Mouse (Mus musculus) heart, postnatal 10 days (tissue): Measurements from ENCODE around the gene Zdhhc1. TPM values are rescaled to one million over a fixed set of nuclear protein-coding genes. Genes with fewer than 3 reads are reported as not detected.

Experiments
- DNase-seq, 2 experiments: peaks; one replicate each; pipeline ENCODE4 v3.0.0; 2021
- intact Hi-C: fragments of 180-260 bp; cut with DNase I; formaldehyde crosslinking; loops from one replicate; pipeline ENCODE4 v1.15.1; 2025
- total RNA-seq, 2 experiments: library from RNA; stranded (reverse); gene quantifications; 2 replicates each; pipeline ENCODE4 v1.2.3; 2021

Zdhhc1 gene
- total RNA-seq, 2 experiments from 2014 or later, result 14.8 to 16.8 TPM

GRCm38 (mm10) chr8:105518436-105519313, 22.0 kb upstream of the Zdhhc1 start, which contains the start of gene Hsd11b2:
Gene Hsd11b2, plus strand, starts transcription at chr8:105518755.
- DNase-seq, result peak in 1 of 2 experiments; percentile 60
- intact Hi-C loops, result no loop called here

GRCm38 (mm10) chr8:105517346-105517745, 20.6 kb upstream of the Zdhhc1 start:
- DNase-seq, result no peak
- intact Hi-C loops, result loop anchor here (2.0 kb wide), 1 partner anchor 33 kb away; no protein-coding TSS in a partner anchor

DNA sequence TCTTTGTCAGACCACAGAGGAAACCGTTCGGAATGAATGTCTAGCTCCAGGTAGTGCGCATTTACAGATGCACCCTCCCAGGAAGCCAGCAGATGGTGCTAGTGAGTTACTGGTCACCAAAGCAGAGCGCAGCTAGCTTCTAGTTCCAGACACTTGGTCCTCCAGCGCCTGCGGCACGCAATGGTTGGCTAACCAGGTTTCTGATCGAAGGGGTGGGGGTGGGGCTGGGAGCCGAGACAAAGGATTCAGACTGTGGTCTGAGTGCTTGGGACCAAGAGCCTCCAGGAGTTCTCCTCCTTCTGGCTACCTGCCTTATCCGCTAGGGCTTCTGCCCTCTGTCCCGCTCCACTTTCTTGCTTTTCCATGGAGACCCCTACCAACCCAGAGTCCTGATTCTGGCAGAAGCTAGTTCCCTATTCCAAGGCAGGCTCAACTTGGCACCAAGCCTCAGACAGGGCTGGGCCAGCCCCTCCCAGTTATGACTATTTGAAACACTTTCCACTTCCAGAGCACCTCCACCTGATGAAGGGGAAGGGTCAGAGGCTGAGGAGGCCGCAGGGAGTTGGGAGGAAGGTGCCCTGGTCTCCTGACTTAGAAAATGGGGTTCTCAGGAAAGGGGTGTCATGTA, 19.4 kb upstream of the Zdhhc1 start:
- peak; percentile 84 to 88 for DNase-seq
- intact Hi-C loops, result loop anchor here (1.0 to 2.0 kb wide), 3 partner anchors 18 to 38 kb away; no protein-coding TSS in a partner anchor

DNA sequence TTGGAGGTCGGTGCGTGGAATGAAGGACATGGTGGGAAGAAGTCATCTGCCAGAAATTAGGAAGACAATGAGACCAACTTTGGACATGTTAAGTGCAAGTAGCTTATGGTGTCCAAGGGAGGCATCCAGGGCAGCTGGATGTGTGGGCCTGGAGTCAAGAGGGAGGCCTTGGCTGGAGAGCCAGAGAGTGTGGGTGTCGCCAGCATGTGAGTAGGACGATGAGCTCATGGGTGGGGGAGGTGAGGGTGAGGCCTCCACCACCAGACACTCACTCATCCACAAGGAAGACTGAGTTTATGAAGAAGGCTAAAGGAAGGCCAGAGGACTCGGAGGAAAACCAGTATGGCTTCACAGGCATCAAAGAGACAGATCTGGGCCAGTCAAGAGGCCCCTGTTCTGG, 18.0 kb upstream of the Zdhhc1 start:
- peak; percentile 70 to 76 for DNase-seq
- intact Hi-C loops, result no loop called here

- intact Hi-C loops, result no loop called here
These were observed 17.5 kb upstream of the Zdhhc1 start for GRCm38 (mm10) chr8:105514194-105514593.

DNA sequence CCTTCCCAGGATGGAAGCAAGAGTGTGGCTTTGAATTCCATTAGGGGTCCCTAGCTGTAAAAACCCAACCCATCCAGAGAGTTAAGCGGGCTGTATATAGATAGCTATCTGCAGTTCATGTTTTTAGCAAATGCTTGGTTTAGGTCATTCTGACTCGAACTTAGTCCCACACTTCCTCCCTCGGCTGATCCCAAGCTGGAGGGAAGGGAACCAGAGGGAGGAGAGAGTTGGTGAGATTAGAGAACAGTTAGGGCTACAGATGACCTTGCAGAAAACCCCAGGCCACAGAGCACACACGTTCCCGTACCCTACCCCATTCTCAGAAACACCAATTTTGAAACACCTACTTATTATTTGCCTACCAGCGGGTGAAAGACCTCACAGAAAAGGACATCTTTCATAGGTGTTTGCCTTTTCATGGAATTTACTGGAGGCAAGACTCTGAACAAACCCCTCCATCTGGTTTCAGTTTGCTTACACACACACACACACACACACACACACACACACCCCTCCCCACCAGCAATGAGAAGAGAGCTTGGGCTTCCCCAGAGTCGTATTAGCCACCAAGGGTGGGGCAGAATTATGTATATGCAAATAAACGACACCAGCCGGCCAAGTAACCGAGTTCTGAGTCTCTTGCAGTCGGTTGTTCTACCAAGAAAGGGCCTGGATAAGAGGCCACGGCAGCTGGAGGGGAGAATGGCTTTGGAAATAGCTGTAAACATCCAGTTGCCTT, 13.5 kb upstream of the Zdhhc1 start:
- intact Hi-C loops, result no loop called here
- DNase-seq, result no peak

More at GRCm38 (mm10) chr8:105514194-105514593, 17.5 kb upstream of the Zdhhc1 start:
- no peak for DNase-seq

GRCm38 (mm10) chr8:105508758-105509157, 12.1 kb upstream of the Zdhhc1 start:
- no peak for DNase-seq
- intact Hi-C loops, result no loop called here

DNA sequence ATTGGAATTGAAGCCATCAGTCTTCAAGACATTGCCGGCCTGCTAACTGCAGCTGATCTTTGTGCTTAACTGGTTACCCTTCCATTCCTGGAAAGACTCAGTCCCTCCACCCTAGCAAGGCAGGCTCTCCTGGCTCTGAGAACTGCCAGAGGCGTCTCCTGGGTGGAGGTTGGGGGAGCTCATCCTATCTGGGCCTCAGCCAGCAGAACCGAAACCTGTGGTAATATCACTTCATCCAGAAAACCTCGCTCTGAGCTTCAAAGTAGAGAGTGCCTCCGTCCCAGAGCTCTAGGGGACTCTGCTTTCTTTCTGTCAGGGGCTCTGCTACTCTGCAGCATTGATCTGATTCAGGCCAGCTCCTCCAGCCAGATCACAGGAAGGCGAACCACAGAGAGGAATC, 10.3 kb upstream of the Zdhhc1 start:
- intact Hi-C loops, result no loop called here
- DNase-seq, result no peak

DNA sequence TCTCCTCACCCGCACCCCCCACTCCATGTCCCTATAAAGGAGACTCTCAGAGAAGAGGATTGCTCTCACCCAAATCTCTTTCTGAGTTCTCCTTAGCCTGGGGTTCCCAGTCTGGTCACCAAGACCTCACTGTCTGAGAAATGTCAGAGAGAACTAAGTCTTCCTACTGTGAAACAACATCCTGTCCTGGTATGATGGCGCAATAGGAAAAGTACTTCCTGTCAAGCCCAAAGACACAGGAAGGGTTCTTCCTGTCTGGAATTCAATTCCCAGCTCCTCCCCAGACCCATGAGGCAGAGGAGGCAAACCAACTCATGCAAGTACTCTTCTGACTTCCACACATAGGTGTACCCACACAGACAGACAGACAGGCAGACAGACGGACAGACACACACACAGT, 7.9 kb upstream of the Zdhhc1 start:
- intact Hi-C loops, result no loop called here

DNA sequence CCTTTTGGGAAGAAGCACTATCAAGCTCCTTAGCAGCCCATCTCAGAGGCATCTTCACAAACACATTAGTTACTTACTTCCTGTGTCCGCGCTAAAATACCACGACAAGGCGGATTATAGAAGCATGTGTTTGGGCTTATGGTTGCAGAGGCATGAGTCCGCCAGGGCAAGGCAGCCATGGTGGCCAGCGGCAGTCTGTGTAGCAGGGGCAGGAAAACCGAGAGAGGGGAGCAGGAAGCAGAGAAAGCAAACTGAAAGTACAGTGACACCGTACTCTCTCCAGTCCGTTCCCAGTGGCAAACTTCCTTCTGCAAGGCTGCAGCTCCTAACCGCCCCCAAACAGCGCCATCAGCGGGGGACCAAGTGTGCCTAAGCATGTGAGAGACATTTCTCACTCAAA, 3.1 kb upstream of the Zdhhc1 start:
- DNase-seq, result no peak
- intact Hi-C loops, result no loop called here

More for the DNA sequence above, 7.9 kb upstream of the Zdhhc1 start:
- no peak for DNase-seq

GRCm38 (mm10) chr8:105495350-105496302, 1.1 kb downstream of the Zdhhc1 start:
- DNase-seq, result peak in 1 of 2 experiments; percentile 23
- intact Hi-C loops, result no loop called here

DNA sequence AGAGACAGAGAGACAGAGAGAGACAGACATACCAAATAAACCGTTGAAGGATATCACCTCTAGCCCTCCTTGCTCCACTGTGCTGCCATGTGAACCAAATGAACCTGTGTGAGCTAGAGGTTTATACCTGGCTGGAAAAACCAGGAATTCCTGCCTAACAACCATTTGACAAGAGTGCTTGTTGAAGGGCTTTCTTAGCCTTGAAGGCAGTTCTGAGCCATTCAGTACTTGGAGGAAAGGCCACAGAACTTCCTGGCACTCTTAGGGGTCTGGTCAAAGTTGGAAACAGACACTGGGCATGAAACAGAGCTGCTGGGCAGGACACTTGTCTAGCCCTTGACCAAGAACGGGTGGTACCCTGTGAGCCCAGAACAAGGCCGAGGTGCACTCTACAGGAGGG, 2.1 kb downstream of the Zdhhc1 start:
- DNase-seq, result no peak
- intact Hi-C loops, result no loop called here

GRCm38 (mm10) chr8:105493495-105493894, 3.2 kb downstream of the Zdhhc1 start:
- no peak for DNase-seq
- intact Hi-C loops, result no loop called here

- intact Hi-C loops, result no loop called here
- no peak for DNase-seq
These were observed 7.4 kb downstream of the Zdhhc1 start for GRCm38 (mm10) chr8:105489281-105489680.

DNA sequence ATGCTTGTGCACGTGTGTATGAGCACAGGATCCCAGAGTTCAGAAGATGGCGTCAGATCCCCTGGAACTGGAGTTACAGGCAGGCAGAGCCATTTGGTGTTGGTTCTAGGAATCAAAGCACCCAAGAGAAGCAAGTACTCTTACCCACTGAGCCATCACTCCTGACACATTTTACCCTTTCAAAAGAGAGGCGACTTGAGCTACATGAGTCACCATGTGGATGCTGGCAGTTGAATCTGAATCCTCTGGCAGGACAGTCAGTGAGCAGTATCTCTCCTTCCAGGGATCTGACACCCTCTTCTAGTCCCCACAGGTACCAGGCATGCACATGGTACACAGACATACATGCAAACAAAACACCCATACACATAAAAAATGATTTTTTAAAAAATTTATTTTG, 8.6 kb downstream of the Zdhhc1 start:
- DNase-seq, result no peak
- intact Hi-C loops, result no loop called here

DNA sequence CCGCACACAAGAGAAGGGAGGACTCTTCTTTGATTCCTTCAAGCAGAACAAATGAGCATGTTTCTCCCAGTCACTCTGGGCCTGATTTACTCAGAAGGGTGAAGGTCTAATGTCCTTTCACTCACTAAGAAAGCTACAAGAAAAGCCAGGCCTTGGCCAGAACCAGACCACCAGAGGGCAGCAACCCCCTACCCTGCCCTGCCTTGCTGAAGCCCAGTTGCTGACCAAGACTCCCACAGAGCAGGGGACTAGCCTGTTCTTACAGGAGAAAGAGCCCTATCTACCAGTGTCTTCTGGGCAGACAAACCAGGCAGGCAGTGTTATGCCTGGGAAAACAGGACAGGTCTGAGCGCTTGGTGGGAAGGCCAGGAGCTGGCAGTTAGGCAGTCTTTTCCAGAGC, 12.3 kb downstream of the Zdhhc1 start:
- peak; percentile 79 to 80 for DNase-seq
- intact Hi-C loops, result loop anchor here (1.0 to 2.0 kb wide), 2 partner anchors 32 to 70 kb away; no protein-coding TSS in a partner anchor

- intact Hi-C loops, result loop anchor here (1.0 to 2.0 kb wide), 2 partner anchors 33 to 70 kb away; no protein-coding TSS in a partner anchor
- peak in 1 of 2 experiments; percentile 16 for DNase-seq
These were observed 12.7 kb downstream of the Zdhhc1 start for GRCm38 (mm10) chr8:105484030-105484368.

DNA sequence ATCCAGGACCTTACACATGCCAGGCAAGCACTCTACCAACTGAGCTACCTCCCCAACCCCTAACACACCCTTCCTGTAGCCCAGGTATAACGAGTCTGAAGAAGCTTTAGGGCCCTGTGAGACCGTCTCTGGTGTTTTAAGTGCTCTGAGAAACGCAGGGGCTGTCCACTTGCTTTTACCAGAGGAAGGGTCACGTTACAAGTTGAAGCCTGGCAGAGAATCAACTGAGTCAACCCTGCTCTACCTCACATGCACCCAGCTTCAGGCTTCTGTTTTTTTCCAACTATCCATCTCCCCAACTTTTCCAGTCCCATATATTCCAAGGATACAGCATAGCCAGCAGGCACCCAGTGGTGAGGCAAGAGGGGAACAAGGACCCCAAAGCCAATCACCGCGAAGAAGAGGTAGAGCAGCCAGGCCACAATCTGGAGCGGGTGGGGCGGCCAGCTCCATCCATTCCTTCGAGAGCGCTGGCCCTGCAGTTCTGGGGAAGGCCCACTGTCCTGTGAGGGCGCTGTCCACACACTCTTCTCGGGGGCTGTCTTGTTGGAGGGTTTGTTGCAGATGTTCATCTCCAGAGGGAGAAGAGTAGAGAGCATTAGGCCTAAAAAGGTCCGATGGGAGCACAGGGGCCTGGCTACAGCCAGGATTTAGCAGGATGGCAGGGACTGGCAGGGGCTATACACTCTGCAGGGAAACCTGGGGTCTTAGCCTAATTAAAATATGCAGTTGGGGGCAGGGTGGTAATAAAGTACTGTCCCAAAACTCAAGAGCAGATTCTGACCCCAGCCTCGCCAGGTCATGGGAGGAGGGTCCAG, 13.3 kb downstream of the Zdhhc1 start:
- intact Hi-C loops, result loop anchor here (1.0 to 2.0 kb wide), 3 partner anchors 33 to 71 kb away; no protein-coding TSS in a partner anchor
- peak; percentile 82 for DNase-seq

GRCm38 (mm10) chr8:105482123-105482522, 14.6 kb downstream of the Zdhhc1 start:
- DNase-seq, result no peak
- intact Hi-C loops, result no loop called here
